Mouse (Mus musculus): Measurements from ENCODE around the gene Ptma. TPM values are rescaled to one million over a fixed set of nuclear protein-coding genes. Genes with fewer than 3 reads are reported as not detected.
"Not testable (repeated sequence)": the region's sequence is repeated elsewhere in the genome, so short reads cannot be mapped to it uniquely, and the experiment has no call there.

Ptma gene
- polyA plus RNA-seq, 1 experiment, result 3,930 TPM

GRCm38 (mm10) chr1:86481468-86481867 is 45.1 kb upstream of the Ptma start:
- Histone ChIP-seq H3K9ac (ENCODE audit: low read depth, poor library complexity, severe bottlenecking) (peak overlapping the region; percentile 13; the same call in 1 of the 2 replicates), H3K9me3 (replicated peaks; ENCODE audit: control insufficient read depth, insufficient read depth, low read length, poor library complexity, severe bottlenecking) (no peaks in the 10 kb centered on the region), H3K27ac (ENCODE audit: insufficient read depth, low read length) (peak overlapping the region; percentile 74), H3K27me3 (ENCODE audit: control insufficient read depth, insufficient read depth, low read length, poor library complexity, severe bottlenecking) (no peaks in the 10 kb centered on the region), H3K4me1 (ENCODE audit: control insufficient read depth, insufficient read depth, low read length) (peaks cover 3% of the 10 kb centered on the region), H3K36me3 (ENCODE audit: control insufficient read depth, insufficient read depth, low read length, poor library complexity, severe bottlenecking) (no peaks in the 10 kb centered on the region), H3K4me3 (ENCODE audit: low read depth, low read length) (no peak overlapping the region)
- TF ChIP-seq EP300 (IDR thresholded peaks at IDR 0.05; ENCODE audit: insufficient read depth, low read depth, low read length), result no peak
- TF ChIP-seq CTCF (IDR thresholded peaks at IDR 0.05; ENCODE audit: low read depth, low read length), result no peak
- TF ChIP-seq POLR2A (IDR thresholded peaks at IDR 0.05; ENCODE audit: insufficient read depth, low read length), result no peak

GRCm38 (mm10) chr1:86482288-86482687 is 44.2 kb upstream of the Ptma start:
- peak overlapping the region; percentile 74 for H3K27ac ChIP-seq (ENCODE audit: insufficient read depth, low read length)
- H3K4me1 ChIP-seq (ENCODE audit: control insufficient read depth, insufficient read depth, low read length), result peaks cover 3% of the 10 kb centered on the region
- no peaks in the 10 kb centered on the region for H3K27me3 ChIP-seq (ENCODE audit: control insufficient read depth, insufficient read depth, low read length, poor library complexity, severe bottlenecking)
- no peak for TF ChIP-seq EP300 (IDR thresholded peaks at IDR 0.05; ENCODE audit: insufficient read depth, low read depth, low read length)
- TF ChIP-seq CTCF (IDR thresholded peaks at IDR 0.05; ENCODE audit: low read depth, low read length), result no peak
- no peak for TF ChIP-seq POLR2A (IDR thresholded peaks at IDR 0.05; ENCODE audit: insufficient read depth, low read length)
- no peaks in the 10 kb centered on the region for H3K9me3 ChIP-seq (replicated peaks; ENCODE audit: control insufficient read depth, insufficient read depth, low read length, poor library complexity, severe bottlenecking)
- H3K36me3 ChIP-seq (ENCODE audit: control insufficient read depth, insufficient read depth, low read length, poor library complexity, severe bottlenecking), result no peaks in the 10 kb centered on the region
- H3K9ac ChIP-seq (ENCODE audit: low read depth, poor library complexity, severe bottlenecking), result 0 out of 2 replicates have a peak overlapping the region, but pooled peaks have one; percentile 36
- no peak overlapping the region for H3K4me3 ChIP-seq (ENCODE audit: low read depth, low read length)

- Histone ChIP-seq H3K9ac (ENCODE audit: low read depth, poor library complexity, severe bottlenecking) (0 out of 2 replicates have a peak overlapping the region, but pooled peaks have one; percentile 36), H3K9me3 (replicated peaks; ENCODE audit: control insufficient read depth, insufficient read depth, low read length, poor library complexity, severe bottlenecking) (no peaks in the 10 kb centered on the region), H3K27ac (ENCODE audit: insufficient read depth, low read length) (no peak overlapping the region), H3K27me3 (ENCODE audit: control insufficient read depth, insufficient read depth, low read length, poor library complexity, severe bottlenecking) (no peaks in the 10 kb centered on the region), H3K4me1 (ENCODE audit: control insufficient read depth, insufficient read depth, low read length) (peaks cover 3% of the 10 kb centered on the region), H3K36me3 (ENCODE audit: control insufficient read depth, insufficient read depth, low read length, poor library complexity, severe bottlenecking) (no peaks in the 10 kb centered on the region), H3K4me3 (ENCODE audit: low read depth, low read length) (no peak overlapping the region)
- TF ChIP-seq POLR2A (IDR thresholded peaks at IDR 0.05; ENCODE audit: insufficient read depth, low read length) (no peak), CTCF (IDR thresholded peaks at IDR 0.05; ENCODE audit: low read depth, low read length) (no peak), EP300 (IDR thresholded peaks at IDR 0.05; ENCODE audit: insufficient read depth, low read depth, low read length) (no peak)
Observed at GRCm38 (mm10) chr1:86482761-86483160, 43.8 kb upstream of the Ptma start.

GRCm38 (mm10) chr1:86485346-86485745 is 41.2 kb upstream of the Ptma start:
- H3K4me1 ChIP-seq (ENCODE audit: control insufficient read depth, insufficient read depth, low read length), result peaks cover 3% of the 10 kb centered on the region
- TF ChIP-seq POLR2A (IDR thresholded peaks at IDR 0.05; ENCODE audit: insufficient read depth, low read length) (no peak), EP300 (IDR thresholded peaks at IDR 0.05; ENCODE audit: insufficient read depth, low read depth, low read length) (no peak), CTCF (IDR thresholded peaks at IDR 0.05; ENCODE audit: low read depth, low read length) (no peak)
- no peaks in the 10 kb centered on the region for H3K27me3 ChIP-seq (ENCODE audit: control insufficient read depth, insufficient read depth, low read length, poor library complexity, severe bottlenecking)
- H3K9me3 ChIP-seq (replicated peaks; ENCODE audit: control insufficient read depth, insufficient read depth, low read length, poor library complexity, severe bottlenecking), result no peaks in the 10 kb centered on the region
- no peaks in the 10 kb centered on the region for H3K36me3 ChIP-seq (ENCODE audit: control insufficient read depth, insufficient read depth, low read length, poor library complexity, severe bottlenecking)
- no peak overlapping the region for H3K4me3 ChIP-seq (ENCODE audit: low read depth, low read length)
- H3K27ac ChIP-seq (ENCODE audit: insufficient read depth, low read length), result no peak overlapping the region
- H3K9ac ChIP-seq (ENCODE audit: low read depth, poor library complexity, severe bottlenecking), result no peak overlapping the region

- not testable (repeated sequence) for H3K4me1 ChIP-seq (ENCODE audit: control insufficient read depth, insufficient read depth, low read length); H3K27ac ChIP-seq (ENCODE audit: insufficient read depth, low read length); H3K36me3 ChIP-seq (ENCODE audit: control insufficient read depth, insufficient read depth, low read length, poor library complexity, severe bottlenecking); H3K9ac ChIP-seq (ENCODE audit: low read depth, poor library complexity, severe bottlenecking); H3K4me3 ChIP-seq (ENCODE audit: low read depth, low read length); H3K9me3 ChIP-seq (replicated peaks; ENCODE audit: control insufficient read depth, insufficient read depth, low read length, poor library complexity, severe bottlenecking); H3K27me3 ChIP-seq (ENCODE audit: control insufficient read depth, insufficient read depth, low read length, poor library complexity, severe bottlenecking)
Observed at GRCm38 (mm10) chr1:86485858-86486257, 40.7 kb upstream of the Ptma start.

GRCm38 (mm10) chr1:86486703-86487294 is 39.7 kb upstream of the Ptma start:
- peak overlapping the region; percentile 90 for H3K4me3 ChIP-seq (ENCODE audit: low read depth, low read length)
- peaks cover 8% of the 10 kb centered on the region for H3K4me1 ChIP-seq (ENCODE audit: control insufficient read depth, insufficient read depth, low read length)
- TF ChIP-seq POLR2A (IDR thresholded peaks at IDR 0.05; ENCODE audit: insufficient read depth, low read length), result no peak
- TF ChIP-seq CTCF (IDR thresholded peaks at IDR 0.05; ENCODE audit: low read depth, low read length), result no peak
- no peak for TF ChIP-seq EP300 (IDR thresholded peaks at IDR 0.05; ENCODE audit: insufficient read depth, low read depth, low read length)
- no peaks in the 10 kb centered on the region for H3K9me3 ChIP-seq (replicated peaks; ENCODE audit: control insufficient read depth, insufficient read depth, low read length, poor library complexity, severe bottlenecking)
- H3K27me3 ChIP-seq (ENCODE audit: control insufficient read depth, insufficient read depth, low read length, poor library complexity, severe bottlenecking), result no peaks in the 10 kb centered on the region
- H3K36me3 ChIP-seq (ENCODE audit: control insufficient read depth, insufficient read depth, low read length, poor library complexity, severe bottlenecking), result no peaks in the 10 kb centered on the region
- peak overlapping the region; percentile 67 for H3K9ac ChIP-seq (ENCODE audit: low read depth, poor library complexity, severe bottlenecking)
- peak overlapping the region; percentile 83 for H3K27ac ChIP-seq (ENCODE audit: insufficient read depth, low read length)
